Mouse (Mus musculus): ENCODE measurements around the gene Fanci.

Gene Fanci

GRCm38 (mm10) chr7:79388671-79389206 is 3.0 kb upstream of the Fanci start:
- DNase-seq = no peak

GRCm38 (mm10) chr7:79390141-79390708 is 1.5 kb upstream of the Fanci start:
- DNase-seq = no peak

GRCm38 (mm10) chr7:79391471-79391870 is 258 bp upstream of the Fanci start:
- no peak for DNase-seq

GRCm38 (mm10) chr7:79392860-79393513 is 1.3 kb downstream of the Fanci start:
- no peak for DNase-seq

GRCm38 (mm10) chr7:79393924-79394323 is 2.2 kb downstream of the Fanci start:
- no peak for DNase-seq

- DNase-seq = no peak
Measured at GRCm38 (mm10) chr7:79394666-79395065, 2.9 kb downstream of the Fanci start.

GRCm38 (mm10) chr7:79395186-79395585 is 3.5 kb downstream of the Fanci start:
- DNase-seq = no peak

- no peak for DNase-seq
Measured at GRCm38 (mm10) chr7:79397446-79397963, 5.8 kb downstream of the Fanci start.

GRCm38 (mm10) chr7:79398426-79398825 is 6.7 kb downstream of the Fanci start:
- no peak for DNase-seq

- no peak for DNase-seq
Measured at GRCm38 (mm10) chr7:79398971-79399370, 7.2 kb downstream of the Fanci start.

- DNase-seq = no peak
Measured at GRCm38 (mm10) chr7:79400296-79400695, 8.6 kb downstream of the Fanci start.

GRCm38 (mm10) chr7:79414449-79415375 is 23.0 kb downstream of the Fanci start:
- no peak for DNase-seq

GRCm38 (mm10) chr7:79419950-79420349 is 28.2 kb downstream of the Fanci start:
- no peak for DNase-seq

- no peak for DNase-seq
Measured at GRCm38 (mm10) chr7:79422876-79423275, 31.1 kb downstream of the Fanci start.

- no peak for DNase-seq
Measured at GRCm38 (mm10) chr7:79425804-79426203, 34.1 kb downstream of the Fanci start.

GRCm38 (mm10) chr7:79428243-79428642 is 36.5 kb downstream of the Fanci start:
- DNase-seq = no peak

- no peak for DNase-seq
Measured at GRCm38 (mm10) chr7:79440035-79440434, 48.3 kb downstream of the Fanci start.

- no peak for DNase-seq
Measured at GRCm38 (mm10) chr7:79447048-79447447, 55.3 kb downstream of the Fanci start.

- DNase-seq = no peak
Measured at GRCm38 (mm10) chr7:79447486-79447885, 55.8 kb downstream of the Fanci start.

GRCm38 (mm10) chr7:79461721-79462120 is 70.0 kb downstream of the Fanci start:
- DNase-seq = no peak

GRCm38 (mm10) chr7:79463376-79464077 is 71.8 kb downstream of the Fanci start:
- no peak for DNase-seq

GRCm38 (mm10) chr7:79464776-79465420 is 73.2 kb downstream of the Fanci start:
- peak; percentile 45 for DNase-seq
